In the genomic region with DNA sequence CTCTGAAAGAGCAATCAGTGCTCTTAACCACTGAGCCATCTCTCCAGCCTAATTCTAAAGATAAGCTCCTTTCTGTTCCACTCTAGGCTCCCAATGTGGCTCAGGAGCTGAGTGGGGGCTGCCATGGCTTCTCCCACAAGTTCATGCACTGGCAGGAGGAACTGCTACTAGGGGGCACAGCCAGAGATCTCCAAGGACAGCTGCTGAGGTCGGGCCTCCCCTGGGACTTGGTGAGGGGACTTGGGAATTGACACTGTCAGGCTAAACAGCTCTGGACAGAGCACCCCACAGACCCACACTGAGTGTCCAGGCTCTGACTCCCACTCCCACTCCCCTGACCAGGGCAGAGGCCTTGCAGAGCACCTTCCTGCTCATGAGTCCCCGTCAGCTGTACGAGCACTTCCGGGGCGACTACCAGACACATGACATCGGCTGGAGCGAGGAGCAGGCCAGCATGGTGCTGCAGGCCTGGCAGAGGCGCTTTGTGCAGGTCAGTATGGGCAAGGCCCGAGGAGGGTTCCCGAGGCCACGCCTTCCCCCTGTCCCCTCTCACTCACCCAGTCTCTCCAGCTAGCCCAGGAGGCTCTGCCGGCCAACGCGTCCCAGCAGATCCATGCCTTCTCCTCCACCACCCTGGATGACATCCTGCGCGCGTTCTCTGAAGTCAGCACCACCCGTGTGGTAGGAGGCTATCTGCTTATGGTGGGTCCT, we compare ENCODE assay signal across 31 mouse cellular contexts. TPM values are rescaled to one million over a fixed set of nuclear protein-coding genes. Genes with fewer than 3 reads are reported as not detected.
DNase-seq lines count a peak whose midpoint lies in the region; ATAC-seq lines count a peak whose summit lies in the region.
"Had no signal": no experiment of that assay in that cellular context is flagged by ENCODE, and none has a peak within 500 bp of the region (broad histone marks: within the 10 kb centered on the region; RNA-seq: fewer than 3 reads in every experiment).

No protein-coding gene starts in this region.

- ATAC-seq in midbrain, embryonic 11.5 days (ENCODE audit: low FRiP score): no peak
- ATAC-seq in midbrain, embryonic 16.5 days: no peak
- ATAC-seq: forebrain, embryonic 13.5 days; hindbrain, embryonic 16.5 days; intestine, embryonic 15.5 days had no signal

- H3K4me2 ChIP-seq in midbrain, embryonic 11.5 days: no peak overlapping the region
- no peak overlapping the region for H3K4me2 ChIP-seq in midbrain, embryonic 16.5 days (ENCODE audit: low read length)
- H3K4me2 ChIP-seq: embryonic facial prominence, embryonic 13.5 days; forebrain, embryonic 13.5 days; heart, embryonic 12.5 days; heart, embryonic 15.5 days; hindbrain, embryonic 12.5 days; intestine, embryonic 15.5 days had no signal

- WGBS in midbrain, embryonic 11.5 days: 92% methylated on average over 18 of the region's 18 CpGs
- WGBS in midbrain, embryonic 16.5 days: 86% methylated on average over 18 of the region's 18 CpGs
- WGBS in embryonic facial prominence, embryonic 10.5 days: 93% methylated on average over 18 of the region's 18 CpGs

- H3K9ac ChIP-seq in midbrain, embryonic 11.5 days (ENCODE audit: low read length): no peak overlapping the region
- H3K9ac ChIP-seq in midbrain, embryonic 16.5 days (ENCODE audit: low read depth, low read length): no peak overlapping the region
- H3K9ac ChIP-seq: embryonic facial prominence, embryonic 13.5 days; forebrain, embryonic 13.5 days; heart, embryonic 15.5 days; hindbrain, embryonic 12.5 days; intestine, embryonic 15.5 days had no signal

- DNase-seq in heart, adult 11 months: peak; percentile 86
- DNase-seq in heart, postnatal 25 days (ENCODE audit: low spot score): no peak
- peak; percentile 66 for DNase-seq in midbrain, embryonic 11.5 days (ENCODE audit: low spot score, missing footprints)
- DNase-seq in embryonic facial prominence, embryonic 10.5 days (ENCODE audit: low spot score): no peak
- DNase-seq in lung, postnatal 14 days: no peak
- DNase-seq: adrenal gland, adult 2 months; adrenal gland, postnatal 14 days; B cell, adult 2 months; cerebellum, adult 11 months; cerebellum, adult 2 months; cerebellum, adult 9-11 months; cerebellum, postnatal 25 days; gastrocnemius, postnatal 10 days; heart, adult 18-20 months; heart, postnatal 10 days; heart, postnatal 4 days; kidney, adult 2 months had no signal

- intact Hi-C loops in heart, postnatal 25 days (cut with DNase I): no loop called here

- H3K27ac ChIP-seq in midbrain, embryonic 11.5 days (ENCODE audit: low read depth, low read length): no peak overlapping the region
- H3K27ac ChIP-seq in midbrain, embryonic 16.5 days (ENCODE audit: low read length): no peak overlapping the region
- 0 out of 2 replicates have a peak overlapping the region, but pooled peaks have one; percentile 19 for H3K27ac ChIP-seq in embryonic facial prominence, embryonic 10.5 days (replicated peaks)
- H3K27ac ChIP-seq: embryonic facial prominence, embryonic 13.5 days; forebrain, embryonic 10.5 days; forebrain, embryonic 13.5 days; heart, embryonic 15.5 days; hindbrain, embryonic 12.5 days; intestine, embryonic 15.5 days had no signal

- H3K9me3 ChIP-seq in midbrain, embryonic 11.5 days (ENCODE audit: control insufficient read depth, low read length): no peaks in the 10 kb centered on the region
- H3K9me3 ChIP-seq in midbrain, embryonic 16.5 days (replicated peaks; ENCODE audit: control insufficient read depth, low read length, poor library complexity, severe bottlenecking): no peaks in the 10 kb centered on the region
- H3K9me3 ChIP-seq in embryonic facial prominence, embryonic 10.5 days: no peaks in the 10 kb centered on the region
- H3K9me3 ChIP-seq: embryonic facial prominence, embryonic 13.5 days; forebrain, embryonic 10.5 days; forebrain, embryonic 13.5 days; heart, embryonic 12.5 days; heart, embryonic 15.5 days; hindbrain, embryonic 12.5 days; intestine, embryonic 15.5 days had no signal

- no peak overlapping the region for H3K4me3 ChIP-seq in midbrain, embryonic 11.5 days (ENCODE audit: low read depth, low read length)
- H3K4me3 ChIP-seq in midbrain, embryonic 16.5 days (ENCODE audit: low read depth, low read length): no peak overlapping the region
- H3K4me3 ChIP-seq in embryonic facial prominence, embryonic 10.5 days: no peak overlapping the region
- H3K4me3 ChIP-seq: embryonic facial prominence, embryonic 13.5 days; erythroblast, embryonic 14.5 days; forebrain, embryonic 10.5 days; forebrain, embryonic 13.5 days; heart, embryonic 12.5 days; heart, embryonic 15.5 days; hindbrain, embryonic 12.5 days; intestine, embryonic 15.5 days had no signal

- H3K27me3 ChIP-seq in midbrain, embryonic 11.5 days (ENCODE audit: control insufficient read depth, insufficient read depth, low read length): no peaks in the 10 kb centered on the region
- no peaks in the 10 kb centered on the region for H3K27me3 ChIP-seq in midbrain, embryonic 16.5 days (ENCODE audit: control insufficient read depth, insufficient read depth, low read depth, low read length)
- no peaks in the 10 kb centered on the region for H3K27me3 ChIP-seq in embryonic facial prominence, embryonic 10.5 days (replicated peaks; ENCODE audit: low read depth, poor library complexity, severe bottlenecking)
- H3K27me3 ChIP-seq: CH12.LX; embryonic facial prominence, embryonic 13.5 days; forebrain, embryonic 13.5 days; heart, embryonic 15.5 days; hindbrain, embryonic 12.5 days; intestine, embryonic 15.5 days had no signal

- peaks cover 4% of the 10 kb centered on the region; the same call in 1 of the 2 replicates for H3K36me3 ChIP-seq in midbrain, embryonic 11.5 days (ENCODE audit: control insufficient read depth, insufficient read depth, low read length)
- H3K36me3 ChIP-seq in midbrain, embryonic 16.5 days (ENCODE audit: control insufficient read depth, insufficient read depth, low read length): peaks cover 6% of the 10 kb centered on the region; the same call in 1 of the 2 replicates
- H3K36me3 ChIP-seq in embryonic facial prominence, embryonic 10.5 days (replicated peaks): peaks cover 92% of the 10 kb centered on the region
- H3K36me3 ChIP-seq: heart, embryonic 15.5 days; intestine, embryonic 15.5 days had no signal

- H3K4me1 ChIP-seq in midbrain, embryonic 11.5 days (ENCODE audit: control insufficient read depth, insufficient read depth, low read length): no peaks in the 10 kb centered on the region
- no peaks in the 10 kb centered on the region for H3K4me1 ChIP-seq in midbrain, embryonic 16.5 days (ENCODE audit: control insufficient read depth, insufficient read depth, low read length)
- peaks cover 15% of the 10 kb centered on the region for H3K4me1 ChIP-seq in embryonic facial prominence, embryonic 10.5 days
- H3K4me1 ChIP-seq: heart, embryonic 12.5 days; heart, embryonic 15.5 days; intestine, embryonic 15.5 days had no signal

RNA-seq across cellular contexts. Expression of gene Ptch2, which starts 12.1 kb away (rescaled TPM):
- total RNA-seq in heart, postnatal 25 days (2021): 1 to 10 TPM; 1.1 to 1.5 TPM
- polyA plus RNA-seq in midbrain, embryonic 11.5 days (2014; fragmentation: Nextera tagmentation; extraction: Ambion mirVana): 3.6 and 5.0 TPM in 2 replicates
- polyA plus RNA-seq in midbrain, embryonic 16.5 days (2015; fragmentation: Nextera tagmentation; extraction: Ambion mirVana): 7.4 and 9.5 TPM in 2 replicates
- 9.2 and 10.4 TPM in 2 replicates for polyA plus RNA-seq in embryonic facial prominence, embryonic 10.5 days (2016; fragmentation: Nextera tagmentation; extraction: Ambion mirVana)
- total RNA-seq: common myeloid progenitor, adult 5-6 weeks; MEL had no signal

RNA-seq across cellular contexts. Expression of gene Btbd19, which starts 17.6 kb away (rescaled TPM):
- 1 to 10 TPM; 2.0 to 3.3 TPM for total RNA-seq in heart, postnatal 25 days (2021)
- polyA plus RNA-seq in midbrain, embryonic 11.5 days (2014; fragmentation: Nextera tagmentation; extraction: Ambion mirVana): 2.7 and 3.8 TPM in 2 replicates
- polyA plus RNA-seq in midbrain, embryonic 16.5 days (2015; fragmentation: Nextera tagmentation; extraction: Ambion mirVana): 3.9 and 4.0 TPM in 2 replicates
- 3.6 and 4.0 TPM in 2 replicates for polyA plus RNA-seq in embryonic facial prominence, embryonic 10.5 days (2016; fragmentation: Nextera tagmentation; extraction: Ambion mirVana)

RNA-seq across cellular contexts. Expression of gene Tctex1d4, which starts 18.6 kb away (rescaled TPM):
- not detected for total RNA-seq in heart, postnatal 25 days (2021)
- not detected in 2 replicates for polyA plus RNA-seq in midbrain, embryonic 11.5 days (2014; fragmentation: Nextera tagmentation; extraction: Ambion mirVana)
- polyA plus RNA-seq in midbrain, embryonic 16.5 days (2015; fragmentation: Nextera tagmentation; extraction: Ambion mirVana): 0.46 and 1.1 TPM in 2 replicates
- not detected in 2 replicates for polyA plus RNA-seq in embryonic facial prominence, embryonic 10.5 days (2016; fragmentation: Nextera tagmentation; extraction: Ambion mirVana)
- total RNA-seq: adrenal gland, adult 2 months; adrenal gland, postnatal 14 days; adrenal gland, postnatal 4 days; common myeloid progenitor, adult 5-6 weeks; gastrocnemius, postnatal 10 days; heart, postnatal 4 days had no signal
- polyA plus RNA-seq: adrenal gland, adult 2 months; embryonic facial prominence, embryonic 13.5 days; erythroblast, embryonic 14.5 days; forebrain, embryonic 10.5 days; forebrain, embryonic 13.5 days; heart, embryonic 12.5 days; heart, embryonic 15.5 days; hindbrain, embryonic 12.5 days; intestine, embryonic 15.5 days had no signal

RNA-seq across cellular contexts. Expression of gene Plk3, which starts 25.8 kb away (rescaled TPM):
- 1 to 10 TPM; 1.5 to 2.1 TPM for total RNA-seq in heart, postnatal 25 days (2021)
- polyA plus RNA-seq in midbrain, embryonic 11.5 days (2014; fragmentation: Nextera tagmentation; extraction: Ambion mirVana): 28.0 and 32.8 TPM in 2 replicates
- 18.7 TPM in 2 replicates for polyA plus RNA-seq in midbrain, embryonic 16.5 days (2015; fragmentation: Nextera tagmentation; extraction: Ambion mirVana)
- 7.9 and 15.1 TPM in 2 replicates for polyA plus RNA-seq in embryonic facial prominence, embryonic 10.5 days (2016; fragmentation: Nextera tagmentation; extraction: Ambion mirVana)

RNA-seq across cellular contexts. Expression of gene Rps8, which starts 48.1 kb away (rescaled TPM):
- 100 to 1,000 TPM; 571 to 648 TPM for total RNA-seq in heart, postnatal 25 days (2021)
- polyA plus RNA-seq in midbrain, embryonic 11.5 days (2014; fragmentation: Nextera tagmentation; extraction: Ambion mirVana): 780 and 794 TPM in 2 replicates
- polyA plus RNA-seq in midbrain, embryonic 16.5 days (2015; fragmentation: Nextera tagmentation; extraction: Ambion mirVana): 381 and 382 TPM in 2 replicates
- 897 and 923 TPM in 2 replicates for polyA plus RNA-seq in embryonic facial prominence, embryonic 10.5 days (2016; fragmentation: Nextera tagmentation; extraction: Ambion mirVana)

Comparison
In these comparisons a context has a peak if more than half of its experiments do, and no peak if none do; other contexts are left out.
1. DNase-seq: peak in heart, adult 11 months (single experiment) and midbrain, embryonic 11.5 days (single experiment); none in heart, postnatal 25 days (single experiment), embryonic facial prominence, embryonic 10.5 days (single experiment) and lung, postnatal 14 days (single experiment).